Mouse (Mus musculus): ENCODE data around the gene Pdcd6.
A peak's percentile ranks its signal among the peaks of the same experiment; 100 is the strongest.

Pdcd6 gene

DNA sequence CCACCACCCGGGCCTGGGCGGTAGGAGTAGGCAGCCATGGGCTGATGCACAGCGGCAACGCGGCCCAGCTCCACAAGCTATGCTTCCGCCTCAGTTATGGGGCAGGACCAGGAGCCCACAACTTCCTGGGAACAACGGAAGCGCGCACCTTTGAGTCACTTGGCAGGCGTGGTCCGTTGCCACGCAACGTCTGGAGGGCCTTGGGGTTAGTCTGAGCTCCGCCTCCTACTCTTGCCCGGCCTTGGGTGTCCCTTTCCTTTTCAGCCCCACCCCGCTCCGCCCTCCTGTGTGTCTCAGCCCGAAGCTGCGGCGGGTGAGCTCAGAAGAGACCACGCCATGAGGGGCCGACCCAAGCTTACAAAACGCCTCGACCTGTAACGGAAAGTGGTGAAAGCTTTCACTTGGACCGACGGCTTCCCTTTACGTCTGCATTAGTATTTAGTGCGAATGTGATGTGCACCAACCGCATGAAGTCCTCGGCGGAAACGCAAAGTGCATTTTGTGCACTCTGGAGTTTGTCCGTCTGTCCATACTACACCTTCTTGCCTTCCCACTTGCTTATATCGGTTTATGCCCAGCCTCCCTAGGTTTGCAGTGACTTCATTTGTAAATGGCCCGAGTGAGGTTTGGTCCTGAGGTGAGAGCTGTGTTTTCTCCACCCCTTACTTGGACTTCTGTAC lies at the start of gene Pdcd6:
Pdcd6 (minus strand) TSS at position 411 of the 680 bp plus-strand sequence.
- peak; percentile 98 for DNase-seq (ENCODE audit: low spot score)

DNA sequence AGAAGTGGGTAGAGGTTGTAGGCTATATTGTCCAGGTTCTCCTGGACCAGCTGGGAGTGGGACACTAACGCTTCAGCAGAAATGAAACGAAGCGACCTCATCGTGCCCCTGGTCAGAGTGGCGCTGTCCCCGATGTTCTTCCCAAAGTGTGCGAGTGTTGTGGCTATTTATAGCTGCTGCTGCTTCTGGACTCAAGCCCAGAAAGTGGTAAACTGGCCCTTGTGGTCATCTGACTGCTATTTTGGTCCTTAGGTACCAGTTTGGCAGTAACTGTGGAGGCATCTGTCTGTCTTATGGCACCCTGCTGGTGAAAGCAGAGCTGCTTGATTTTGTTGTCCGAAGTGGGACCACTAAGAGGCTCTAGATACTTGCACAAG lies 46.5 kb upstream of the Pdcd6 start, which contains the start of gene Lrrc14b:
Lrrc14b (minus strand) TSS at position 147 of the 377 bp plus-strand sequence.
- no peak for DNase-seq (ENCODE audit: low spot score)

DNA sequence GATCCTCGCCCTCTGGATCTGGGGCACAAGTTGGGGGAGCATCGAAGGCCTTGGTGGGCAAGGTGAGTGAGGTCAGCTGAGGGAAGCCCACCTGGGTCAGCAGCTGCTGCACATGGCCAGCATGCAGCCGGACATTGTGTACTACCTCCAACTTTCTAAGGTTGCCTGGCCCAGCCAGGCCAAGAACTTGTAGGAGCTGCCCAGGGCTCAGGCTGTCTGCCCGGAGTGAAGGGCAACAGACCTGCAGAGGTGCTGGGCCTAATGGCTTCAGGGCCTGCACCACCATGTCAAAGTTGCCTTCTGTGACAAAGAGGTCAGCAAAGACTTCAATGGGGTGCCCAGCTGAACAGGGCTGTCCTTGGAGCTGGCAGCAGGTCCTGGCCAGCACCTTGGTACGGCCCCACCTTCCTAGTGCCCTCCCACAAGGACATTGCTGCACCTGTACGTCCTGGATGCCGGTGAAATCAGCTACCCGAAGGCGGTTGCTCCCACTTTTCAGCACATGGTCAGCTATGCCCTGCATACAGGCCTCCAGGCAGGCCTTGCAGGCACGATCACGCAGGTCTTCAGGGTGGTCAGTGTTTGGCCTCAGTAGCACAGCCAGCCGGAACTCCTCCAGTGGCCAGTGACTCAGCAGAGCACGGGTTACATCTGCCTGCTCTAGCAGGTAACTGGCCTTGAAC lies 45.9 kb upstream of the Pdcd6 start:
- DNase-seq (ENCODE audit: low spot score): no peak

DNA sequence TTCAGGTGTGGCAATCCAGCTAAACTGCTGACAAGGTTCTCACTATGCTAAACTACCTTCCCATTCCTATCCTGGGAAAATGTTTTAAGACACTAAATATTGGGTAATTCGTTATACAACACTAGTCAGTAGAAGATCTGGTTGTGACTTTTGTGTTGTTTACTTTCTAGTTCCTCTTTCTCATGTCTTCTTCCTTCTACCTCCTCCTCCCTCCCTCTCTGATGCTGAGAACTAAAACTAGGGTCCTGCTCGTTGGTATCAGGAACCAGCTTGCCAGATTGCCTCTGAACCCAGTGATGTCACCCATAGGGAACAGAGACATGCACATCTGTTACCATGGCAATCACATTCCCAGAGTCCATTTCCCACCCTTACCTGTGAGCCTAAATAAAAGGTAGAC lies 44.8 kb upstream of the Pdcd6 start:
- DNase-seq (ENCODE audit: low spot score): no peak

DNA sequence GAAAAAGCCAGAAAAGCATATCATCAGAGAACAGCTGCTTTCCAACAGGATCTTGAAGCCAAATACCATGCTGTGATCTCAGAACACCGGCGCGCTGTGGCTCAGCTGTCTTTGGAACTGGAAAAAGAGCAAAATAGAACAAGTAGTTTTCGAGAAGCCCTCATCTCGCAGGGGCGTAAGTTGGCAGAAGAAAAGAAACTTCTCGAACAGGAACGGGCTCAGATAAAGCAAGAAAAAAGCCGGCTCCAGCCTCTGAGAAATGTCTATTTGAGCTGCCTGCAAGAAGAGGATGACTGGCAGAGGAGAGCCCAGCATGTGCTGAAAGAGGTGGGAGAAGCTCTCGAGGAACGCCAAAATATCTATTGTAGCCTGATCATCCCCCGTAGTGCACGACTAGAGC lies 39.1 kb upstream of the Pdcd6 start:
- DNase-seq (ENCODE audit: low spot score): no peak

DNA sequence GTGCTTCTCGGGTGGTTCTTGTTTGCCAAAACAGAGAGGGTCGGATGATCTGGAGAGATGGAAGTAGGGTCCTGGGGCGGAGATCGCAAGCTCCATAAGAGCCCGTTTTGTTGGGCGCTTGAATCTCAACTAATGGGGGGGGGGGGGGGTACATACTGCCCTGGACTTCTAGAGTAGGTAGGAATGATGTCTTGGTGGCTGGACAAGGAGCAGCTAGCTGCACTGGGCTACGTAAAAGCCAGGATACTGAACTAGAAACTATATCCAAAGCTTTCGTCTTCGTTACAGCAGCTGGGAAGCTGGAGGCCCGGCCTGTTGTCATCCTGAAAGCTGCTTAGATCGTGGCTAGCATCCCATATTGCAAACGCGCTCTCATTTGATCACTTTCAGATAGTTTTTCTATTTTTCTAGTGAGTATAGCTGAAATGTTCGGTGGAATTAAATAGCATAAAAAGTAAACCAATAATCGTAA lies 33.1 kb upstream of the Pdcd6 start:
- no peak for DNase-seq (ENCODE audit: low spot score)

DNA sequence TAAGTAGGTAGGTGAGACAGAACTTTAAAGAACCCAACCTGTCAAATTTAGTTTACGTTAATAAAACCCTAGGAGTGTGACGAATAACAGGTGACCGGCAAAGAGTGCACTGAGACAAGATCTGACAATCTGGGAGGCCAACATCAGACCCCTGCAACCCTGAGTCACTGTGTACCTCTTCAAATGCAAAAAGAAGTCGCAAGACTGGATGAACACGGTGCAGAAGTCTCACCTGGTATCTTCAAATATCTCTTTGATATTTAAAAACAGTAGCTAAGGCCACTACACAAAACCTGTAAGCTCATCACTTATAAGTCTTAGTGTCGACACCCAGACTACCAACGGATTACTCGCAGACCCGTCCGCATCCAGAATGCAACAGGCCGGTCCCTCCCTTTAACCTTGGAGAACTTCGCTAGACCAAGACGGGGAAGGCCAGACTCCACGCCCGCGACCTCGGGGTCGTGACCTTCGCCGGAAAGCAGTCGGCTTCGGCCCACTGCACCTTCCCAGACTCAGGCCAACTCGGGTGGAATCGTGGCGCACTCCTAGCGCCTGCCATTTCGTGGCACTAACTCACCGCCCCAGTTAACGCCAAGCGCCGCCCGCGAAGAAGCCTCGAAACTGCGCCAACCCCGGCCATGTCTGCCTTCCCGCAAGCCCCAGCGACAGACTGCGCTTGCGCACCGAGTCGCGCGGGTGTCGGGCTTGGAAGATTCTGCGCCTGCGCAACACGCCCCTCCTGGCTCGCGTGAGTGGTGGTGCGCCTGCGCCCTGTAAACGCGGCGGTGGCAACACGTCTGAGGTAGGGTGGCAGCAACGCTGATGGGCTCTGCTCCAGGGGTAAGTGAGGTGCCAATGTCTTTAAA lies 32.4 kb upstream of the Pdcd6 start, which contains the start of the genes Sdha and Ccdc127:
Sdha (minus strand) TSS at position 715 of the 869 bp plus-strand sequence.
Ccdc127 (plus strand) TSS at position 744 of the 869 bp plus-strand sequence.
- DNase-seq (ENCODE audit: low spot score): peak; percentile 97

DNA sequence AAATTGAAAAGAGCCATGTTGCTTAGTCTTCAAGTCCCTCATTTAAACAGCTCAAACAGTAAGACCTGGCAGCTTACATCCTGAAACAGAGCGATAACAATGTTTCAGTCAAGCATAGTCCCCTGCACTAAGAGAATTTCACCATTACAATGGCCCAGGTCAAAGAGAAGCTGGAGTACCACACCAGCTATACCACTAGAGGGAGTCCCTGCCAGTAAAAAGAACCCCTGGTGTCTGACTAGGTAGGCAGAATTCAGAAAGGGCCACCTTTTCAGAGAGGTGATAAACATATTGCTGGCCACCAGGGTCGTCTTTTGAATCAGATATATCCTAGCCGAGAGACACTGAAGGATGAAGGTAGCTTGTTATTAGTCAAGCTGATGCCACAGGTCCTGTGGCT lies 23.7 kb upstream of the Pdcd6 start:
- DNase-seq (ENCODE audit: low spot score): peak; percentile 69

DNA sequence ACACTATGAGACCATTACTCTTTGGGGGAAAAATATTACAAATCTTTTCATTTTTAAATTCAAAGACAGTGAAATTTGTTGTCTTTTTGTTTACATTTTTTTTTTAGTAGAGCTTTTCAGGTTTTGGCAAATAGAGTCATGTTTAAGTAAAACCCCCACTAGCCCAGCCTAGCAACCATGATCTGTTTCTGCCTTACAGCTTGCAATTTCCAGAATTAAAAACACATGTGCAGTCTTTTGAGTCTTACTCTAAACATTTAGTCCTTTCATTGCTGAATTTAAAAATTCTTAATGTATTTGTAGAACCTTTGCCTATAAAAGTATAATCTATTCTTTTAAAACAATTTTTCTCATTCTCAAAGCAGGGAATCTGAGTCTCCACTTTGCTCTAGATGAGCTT lies 11.9 kb upstream of the Pdcd6 start:
- DNase-seq (ENCODE audit: low spot score): no peak

DNA sequence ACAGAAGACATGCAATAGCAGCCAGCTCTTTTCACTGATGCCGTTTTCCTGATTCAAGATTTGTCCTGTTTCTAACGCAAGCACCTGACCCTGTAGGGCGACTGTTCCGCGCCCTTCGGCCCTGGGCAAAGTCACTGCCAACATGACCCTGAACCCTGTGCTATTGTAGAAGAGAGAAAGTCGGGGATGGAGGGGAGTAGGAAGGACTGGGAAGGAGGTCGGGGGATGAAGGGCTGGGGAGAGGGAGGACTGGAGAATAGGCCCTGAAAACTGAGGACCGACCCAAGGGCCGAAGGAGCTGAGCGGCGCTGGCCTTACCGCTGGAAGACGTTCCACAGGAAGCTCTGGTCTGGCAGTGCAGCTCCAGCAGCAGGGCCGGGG lies 601 bp downstream of the Pdcd6 start:
- DNase-seq (ENCODE audit: low spot score): no peak

DNA sequence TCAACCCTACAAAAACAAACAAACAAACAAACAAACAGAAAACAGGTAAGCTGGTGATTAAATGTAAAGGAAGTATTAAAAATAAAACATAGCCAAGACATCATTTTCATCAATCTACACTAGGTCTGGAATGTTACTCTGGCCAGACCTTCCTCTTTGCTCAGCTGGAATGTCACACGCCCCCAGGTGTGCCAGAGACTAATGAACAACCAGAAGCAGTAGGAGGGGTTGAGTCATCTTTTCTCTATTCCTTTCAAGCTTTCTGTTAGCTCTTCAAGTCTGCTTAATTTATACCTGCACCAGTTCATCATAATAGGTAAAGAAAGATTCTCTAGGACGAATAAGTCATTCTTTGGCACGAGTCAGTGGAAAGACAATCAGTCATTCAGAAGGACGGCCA lies 994 bp downstream of the Pdcd6 start:
- no peak for DNase-seq (ENCODE audit: low spot score)

DNA sequence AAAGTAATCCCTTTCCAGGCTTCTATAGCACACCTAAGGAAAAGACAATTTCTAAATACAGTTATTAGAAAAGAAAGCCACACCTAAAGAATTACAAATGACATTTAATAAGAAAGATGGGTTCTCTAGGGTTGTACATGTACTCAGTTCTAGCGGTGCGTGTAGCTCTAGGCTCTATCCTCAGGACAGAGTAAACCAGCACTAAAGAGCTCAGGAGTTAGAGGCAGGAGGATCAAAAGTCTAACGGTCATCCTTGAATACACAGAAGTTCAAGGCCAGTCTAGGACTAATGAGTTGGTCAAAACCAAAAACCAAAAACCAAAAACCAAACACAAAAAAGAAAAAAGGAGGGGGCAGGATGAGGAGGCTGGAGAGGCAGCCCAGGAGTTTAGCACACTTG lies 2.8 kb downstream of the Pdcd6 start:
- DNase-seq (ENCODE audit: low spot score): no peak

DNA sequence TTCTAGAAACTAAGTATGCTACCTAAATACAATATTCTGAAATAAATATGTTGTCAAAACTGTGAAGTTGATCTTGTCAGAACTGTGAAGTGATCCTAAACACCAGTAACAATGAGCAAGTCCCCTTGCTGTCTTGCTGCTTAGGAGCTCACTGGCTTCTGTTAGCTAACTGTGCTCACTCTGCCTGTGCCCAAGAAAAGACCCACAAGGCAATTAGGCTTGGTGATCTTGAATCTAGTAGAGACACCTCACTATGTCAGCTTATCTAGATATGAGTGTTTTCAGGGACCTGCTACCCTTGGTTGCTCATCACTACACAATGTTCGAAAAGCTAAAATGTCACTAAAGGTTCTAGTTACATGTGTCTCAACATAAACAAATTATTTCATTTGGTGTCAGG lies 11.6 kb downstream of the Pdcd6 start:
- DNase-seq (ENCODE audit: low spot score): no peak

DNA sequence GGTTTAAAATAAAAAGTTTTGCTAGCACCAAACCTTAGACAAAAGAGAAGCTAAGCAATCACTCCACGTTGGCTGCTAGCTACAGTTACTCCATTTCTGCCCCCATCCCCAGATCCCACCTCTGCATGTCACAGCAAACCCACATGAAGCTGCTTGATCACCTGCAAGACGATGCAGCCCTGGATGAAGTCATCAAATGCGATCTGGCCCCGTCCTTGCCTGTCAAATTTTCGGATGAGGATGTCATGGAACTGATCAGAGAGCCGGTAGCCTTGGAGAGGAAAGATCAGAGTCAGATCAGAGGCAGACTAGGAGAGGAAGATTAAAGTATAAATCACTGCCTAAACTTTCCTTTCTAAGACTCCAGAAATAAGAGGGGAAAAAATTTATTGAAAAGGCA lies 12.0 kb downstream of the Pdcd6 start:
- DNase-seq (ENCODE audit: low spot score): no peak

DNA sequence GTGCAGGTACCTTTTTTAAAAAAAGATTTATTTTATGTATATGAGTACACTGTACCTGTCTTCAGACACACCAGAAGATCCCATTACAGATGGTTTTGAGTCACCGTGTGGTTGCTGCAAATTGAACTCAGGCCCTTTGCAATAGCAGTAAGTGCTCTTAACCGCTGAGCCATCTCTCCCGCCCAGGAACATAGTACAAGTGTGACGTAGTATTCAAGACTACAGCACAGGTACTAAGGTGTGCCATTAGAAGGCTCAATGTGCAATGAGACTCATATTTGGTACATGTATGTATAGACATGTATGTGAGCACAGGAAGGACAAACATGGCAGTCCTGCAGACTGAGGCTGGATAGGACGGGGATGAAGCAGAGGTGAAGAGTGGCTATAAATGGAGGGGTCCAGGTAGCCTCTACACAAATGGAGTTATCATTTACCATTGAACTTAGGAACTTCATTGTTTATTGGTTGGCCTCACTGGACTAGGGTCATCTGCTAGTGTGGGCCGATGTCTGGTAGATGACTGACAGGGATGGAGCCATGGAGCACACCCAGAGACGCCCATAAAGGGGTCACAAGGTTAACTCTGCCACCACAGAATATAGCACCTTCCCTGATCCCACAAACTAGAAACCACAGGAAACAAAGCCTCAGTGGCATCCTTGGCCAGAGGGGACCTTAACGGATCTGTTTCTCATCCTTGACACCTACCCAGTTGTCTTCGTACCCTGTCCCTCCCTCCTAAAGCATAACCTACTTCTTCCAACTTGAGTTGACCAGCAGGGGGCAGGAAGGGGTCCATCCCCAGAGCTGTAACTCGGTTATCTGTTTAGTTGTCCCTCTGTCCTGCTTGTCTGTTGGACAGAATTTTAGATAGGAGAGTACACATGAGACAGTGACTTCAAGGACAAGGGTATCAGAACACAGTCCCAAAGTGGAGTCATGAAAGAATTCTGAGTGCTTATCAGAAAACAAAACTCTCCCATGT lies 15.0 kb downstream of the Pdcd6 start:
- peak; percentile 5 for DNase-seq (ENCODE audit: low spot score)

DNA sequence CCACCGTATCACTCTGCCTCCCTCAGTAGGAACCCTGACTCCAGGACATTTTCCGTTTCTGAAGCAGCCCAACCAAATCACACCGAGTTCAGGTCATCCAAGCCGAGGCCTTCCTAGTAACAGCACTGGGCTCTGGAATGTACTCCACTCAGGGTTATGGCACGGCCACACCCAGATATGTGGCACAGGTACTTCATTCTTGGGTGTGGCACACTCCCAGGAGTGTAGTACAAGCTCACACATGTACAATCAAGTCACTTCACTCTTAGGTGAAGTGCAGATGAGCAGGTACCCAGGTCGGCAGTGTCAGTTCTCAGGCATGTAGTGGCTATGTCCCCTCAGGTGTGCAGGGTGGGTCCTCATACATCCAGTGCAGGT lies 15.8 kb downstream of the Pdcd6 start:
- DNase-seq (ENCODE audit: low spot score): no peak

DNA sequence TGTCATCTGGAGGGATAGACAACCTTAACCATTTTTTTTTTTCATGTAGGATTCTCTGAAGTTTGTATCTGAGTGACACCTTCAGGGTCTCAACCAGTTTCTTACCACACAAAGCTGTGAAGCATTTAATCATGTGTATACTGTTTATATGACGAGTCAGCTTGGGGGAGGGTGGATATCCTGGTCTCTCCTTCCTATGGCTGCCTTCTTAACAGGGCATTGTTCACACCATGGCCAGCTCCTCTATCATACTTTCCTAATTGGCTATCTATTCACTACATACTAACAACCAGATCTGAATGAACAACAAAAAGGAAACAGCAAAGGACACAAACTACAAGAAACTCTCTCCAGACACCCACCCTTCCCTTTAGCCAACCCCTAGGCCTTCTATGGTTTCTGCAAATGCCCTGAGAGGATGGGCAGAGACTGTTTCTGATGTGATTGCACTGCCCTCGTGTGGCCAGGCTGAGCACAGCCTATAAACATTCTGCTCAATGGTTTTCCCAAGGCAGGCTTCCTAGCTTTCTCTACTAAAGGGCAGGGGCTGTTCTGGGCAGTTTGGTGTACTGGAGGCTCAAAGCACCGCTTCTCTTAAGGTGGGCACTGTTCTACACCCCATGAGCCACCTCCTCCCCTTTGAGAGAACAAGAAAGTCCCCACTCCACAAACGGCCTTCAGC lies 16.3 kb downstream of the Pdcd6 start:
- DNase-seq (ENCODE audit: low spot score): peak; percentile 83

DNA sequence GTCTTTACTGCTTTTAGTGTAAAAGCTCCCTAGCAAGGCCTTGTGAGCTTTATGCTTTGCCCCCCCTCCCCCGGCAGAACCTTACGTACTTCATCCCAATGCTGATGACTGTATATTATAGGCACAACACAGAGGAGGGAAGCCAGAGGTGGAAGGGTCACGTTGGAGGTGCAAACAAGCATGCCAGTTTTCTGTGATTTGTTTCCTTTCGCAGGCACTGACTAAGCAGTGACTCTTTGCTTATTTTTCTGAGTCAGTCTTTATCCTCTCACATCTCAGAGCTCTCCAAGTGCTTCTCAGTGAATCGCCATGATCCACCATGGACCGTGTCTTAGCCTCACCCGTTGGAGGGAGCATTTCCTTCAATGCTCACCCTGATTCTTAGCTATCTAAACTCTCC lies 21.0 kb downstream of the Pdcd6 start:
- DNase-seq (ENCODE audit: low spot score): no peak

DNA sequence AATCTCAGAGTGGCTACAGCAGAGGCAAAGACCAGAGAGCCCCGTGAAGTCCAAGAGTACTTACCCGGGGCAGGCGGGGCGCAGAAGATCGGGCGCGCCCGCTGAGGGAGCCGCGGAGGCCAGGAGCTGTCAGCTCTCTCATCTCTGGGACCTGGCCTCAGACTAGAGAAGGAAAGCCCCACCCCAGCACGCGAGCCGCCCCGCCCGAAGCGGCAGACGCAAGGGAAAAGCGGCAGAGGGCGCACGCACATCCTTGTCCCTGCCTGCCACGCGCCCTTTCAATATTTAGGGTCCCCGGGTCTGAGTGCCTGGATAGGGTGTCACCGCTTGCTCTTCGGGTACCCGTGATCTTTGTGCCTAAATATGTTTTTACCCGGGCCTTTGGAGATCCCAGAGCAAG lies 25.2 kb downstream of the Pdcd6 start, which contains the start of gene Ahrr:
Ahrr (minus strand) TSS at position 165 of the 400 bp plus-strand sequence.
- DNase-seq (ENCODE audit: low spot score): peak; percentile 80

DNA sequence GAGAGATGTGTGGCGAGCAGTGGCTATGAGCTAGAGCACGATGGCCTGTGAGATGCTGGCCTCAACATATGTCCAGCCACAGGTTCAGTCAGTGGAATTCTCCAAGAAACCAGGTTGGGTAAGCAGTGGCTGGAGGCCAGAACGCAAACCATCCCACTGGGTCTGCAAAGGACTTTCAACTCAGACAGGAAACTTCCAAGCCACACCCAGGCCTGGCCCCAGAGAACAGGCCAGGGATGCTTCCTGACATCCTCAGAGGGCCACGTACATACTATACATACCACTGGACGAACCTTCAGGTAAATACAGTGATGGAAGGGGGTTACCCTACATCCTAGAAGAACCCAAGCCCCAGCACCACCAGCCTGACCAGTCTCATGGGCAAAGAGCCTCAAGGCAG lies 27.7 kb downstream of the Pdcd6 start:
- no peak for DNase-seq (ENCODE audit: low spot score)

DNA sequence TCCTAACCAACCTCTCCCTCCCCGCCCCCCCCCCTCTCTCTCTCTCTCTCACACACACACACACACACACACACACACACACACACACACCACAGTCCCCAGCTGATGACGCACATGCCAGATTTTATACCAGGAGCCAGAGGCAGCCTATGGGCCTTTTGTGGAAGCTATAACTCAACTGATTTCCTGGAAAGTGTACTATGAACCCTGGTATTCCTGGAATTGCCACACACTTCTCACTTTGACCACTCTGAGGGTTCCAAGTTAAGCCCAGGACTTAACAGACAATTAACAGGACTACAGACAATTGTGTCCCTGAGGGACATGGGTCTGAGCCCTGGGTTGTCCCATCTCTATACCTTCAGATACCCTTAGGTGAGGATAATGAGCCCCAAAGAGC lies 35.1 kb downstream of the Pdcd6 start:
- DNase-seq (ENCODE audit: low spot score): no peak
